8 mouse cellular contexts compared by ENCODE assay signal in the genomic region with DNA sequence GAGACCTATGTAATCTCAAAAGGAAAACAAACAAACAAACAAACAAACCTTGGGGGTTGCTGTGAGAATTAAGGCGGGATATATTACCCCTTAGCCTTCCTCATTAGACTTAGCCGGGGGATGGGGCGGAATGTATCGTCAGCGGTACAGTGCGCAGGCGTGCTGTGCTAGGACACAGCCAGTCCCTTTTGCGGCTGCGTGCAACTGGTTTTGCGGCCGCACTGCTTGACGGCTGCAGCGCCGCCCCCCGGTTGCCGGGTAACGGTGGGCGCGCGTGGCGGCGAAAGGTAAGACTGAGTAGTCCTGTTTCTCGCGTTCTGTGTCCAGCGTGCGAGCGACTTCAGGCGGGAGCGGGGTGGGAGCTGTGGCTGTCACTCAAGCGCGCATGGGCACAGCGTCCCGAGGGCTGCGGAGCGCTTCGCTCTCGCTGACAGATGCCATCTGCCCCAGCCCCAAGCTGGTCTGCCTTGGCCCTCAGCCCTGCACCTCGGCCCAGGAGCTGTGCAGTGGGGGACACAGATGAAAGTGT. TPM values are rescaled to one million over a fixed set of nuclear protein-coding genes. Genes with fewer than 3 reads are reported as not detected.
DNase-seq lines count a peak whose midpoint lies in the region; ATAC-seq lines count a peak whose summit lies in the region.

A gene (plus strand): TSS at position 223 of the 529 bp plus-strand sequence.

- peaks cover 27% of the 10 kb centered on the region for H3K36me3 ChIP-seq in megakaryocyte, embryonic 14.5 days (replicated peaks; ENCODE audit: low read length)

- no peaks in the 10 kb centered on the region for H3K9me3 ChIP-seq in megakaryocyte, embryonic 14.5 days

- peak within 1 kb of the TSS; percentile 97 for H3K4me3 ChIP-seq in megakaryocyte, embryonic 14.5 days (replicated peaks)

- peaks cover 76% of the 10 kb centered on the region for H3K4me1 ChIP-seq in megakaryocyte, embryonic 14.5 days

- ATAC-seq in common myeloid progenitor, adult 5-6 weeks (replicated peaks; ENCODE audit: low read depth, poor library complexity, severe bottlenecking) = peak; percentile 83

- peak; percentile 99 for DNase-seq in ZHBTc4 (ENCODE audit: low read depth, low spot score)
- DNase-seq in gastrocnemius, adult 8-10 months (ENCODE audit: low spot score in 2 of 2) = peak; percentile 96
- DNase-seq in hindlimb bud, embryonic 11.5 days (ENCODE audit: extremely low spot score, low read depth, low spot score) = peak; percentile 74
- DNase-seq in left cerebral cortex, adult 8-10 months (ENCODE audit: low spot score in 2 of 2) = peak; percentile 94 to 97
- peak; percentile 98 for DNase-seq in right cerebral cortex, postnatal 10 days (ENCODE audit: low spot score in 2 of 2)
- peak; percentile 96 for DNase-seq in urinary bladder, postnatal 25 days (ENCODE audit: low spot score)

- peaks cover 7% of the 10 kb centered on the region for H3K27me3 ChIP-seq in megakaryocyte, embryonic 14.5 days (replicated peaks)

RNA-seq across cellular contexts. Expression of the gene that starts here (rescaled TPM):
- 14.7 and 20.9 TPM in 2 replicates for total RNA-seq in common myeloid progenitor, adult 5-6 weeks (2017)
- total RNA-seq in gastrocnemius, adult 8-10 months (2022) = 1 to 10 TPM; 5.0 to 6.2 (median 5.6) TPM
- 10 to 100 TPM; 21.1 to 27.7 (median 26.1) TPM for total RNA-seq in left cerebral cortex, adult 8-10 months (2022)
- polyA plus RNA-seq in megakaryocyte, embryonic 14.5 days (2012; ENCODE audit: insufficient read depth, low replicate concordance) = 3.2 and 5.5 TPM in 2 replicates

Comparison
In these comparisons a context has a peak if more than half of its experiments do, and no peak if none do; other contexts are left out.
1. Peak in every context shown above with its lines: DNase-seq, ATAC-seq and H3K4me3 ChIP-seq.